Mouse (Mus musculus): ENCODE results near the gene Ror1. TPM values are rescaled to one million over a fixed set of nuclear protein-coding genes. Genes with fewer than 3 reads are reported as not detected.

Ror1 gene
- polyA plus RNA-seq, 1 experiment from 2014 or later = 1.5 TPM

- H3K9me3 ChIP-seq (ENCODE audit: control insufficient read depth, low read length) = no peaks in the 10 kb centered on the region
- H3K4me1 ChIP-seq (replicated peaks; ENCODE audit: control insufficient read depth, insufficient read depth, low read length) = no peaks in the 10 kb centered on the region
- H3K36me3 ChIP-seq (replicated peaks; ENCODE audit: control insufficient read depth, insufficient read depth) = no peaks in the 10 kb centered on the region
- H3K27ac ChIP-seq = no peak overlapping the region
- no peak overlapping the region for H3K9ac ChIP-seq
- WGBS = 89% methylated on average over 6 of the region's 6 CpGs
- H3K4me3 ChIP-seq (replicated peaks; ENCODE audit: low read length) = no peak overlapping the region
- H3K27me3 ChIP-seq (ENCODE audit: control insufficient read depth, insufficient read depth, low read length) = no peaks in the 10 kb centered on the region
- DNase-seq (ENCODE audit: low spot score) = no peak
- no peak for ATAC-seq (ENCODE audit: low FRiP score)
- no peak overlapping the region for H3K4me2 ChIP-seq (replicated peaks)
Observed at GRCm38 (mm10) chr4:100284528-100284927, 188.9 kb downstream of the Ror1 start.

GRCm38 (mm10) chr4:100286111-100286541 lies 190.5 kb downstream of the Ror1 start:
- no peaks in the 10 kb centered on the region for H3K36me3 ChIP-seq (replicated peaks; ENCODE audit: control insufficient read depth, insufficient read depth)
- no peaks in the 10 kb centered on the region for H3K4me1 ChIP-seq (replicated peaks; ENCODE audit: control insufficient read depth, insufficient read depth, low read length)
- H3K27ac ChIP-seq = no peak overlapping the region
- DNase-seq (ENCODE audit: low spot score) (no peak), ATAC-seq (ENCODE audit: low FRiP score) (no peak)
- no peak overlapping the region for H3K4me2 ChIP-seq (replicated peaks)
- no peak overlapping the region for H3K4me3 ChIP-seq (replicated peaks; ENCODE audit: low read length)
- H3K9ac ChIP-seq = no peak overlapping the region
- H3K9me3 ChIP-seq (ENCODE audit: control insufficient read depth, low read length) = no peaks in the 10 kb centered on the region
- WGBS = 80% methylated on average over 7 of the region's 7 CpGs
- H3K27me3 ChIP-seq (ENCODE audit: control insufficient read depth, insufficient read depth, low read length) = no peaks in the 10 kb centered on the region

GRCm38 (mm10) chr4:100286800-100287199 lies 191.2 kb downstream of the Ror1 start:
- Histone ChIP-seq H3K4me2 (replicated peaks) (no peak overlapping the region), H3K27ac (no peak overlapping the region), H3K4me3 (replicated peaks; ENCODE audit: low read length) (no peak overlapping the region), H3K9ac (no peak overlapping the region), H3K27me3 (ENCODE audit: control insufficient read depth, insufficient read depth, low read length) (no peaks in the 10 kb centered on the region), H3K36me3 (replicated peaks; ENCODE audit: control insufficient read depth, insufficient read depth) (no peaks in the 10 kb centered on the region), H3K4me1 (replicated peaks; ENCODE audit: control insufficient read depth, insufficient read depth, low read length) (no peaks in the 10 kb centered on the region), H3K9me3 (ENCODE audit: control insufficient read depth, low read length) (no peaks in the 10 kb centered on the region)
- DNase-seq (ENCODE audit: low spot score) = no peak
- ATAC-seq (ENCODE audit: low FRiP score) = no peak

- H3K9me3 ChIP-seq (ENCODE audit: control insufficient read depth, low read length) = no peaks in the 10 kb centered on the region
- H3K9ac ChIP-seq = no peak overlapping the region
- H3K27me3 ChIP-seq (ENCODE audit: control insufficient read depth, insufficient read depth, low read length) = no peaks in the 10 kb centered on the region
- DNase-seq (ENCODE audit: low spot score) = no peak
- no peak overlapping the region for H3K4me2 ChIP-seq (replicated peaks)
- H3K27ac ChIP-seq = no peak overlapping the region
- no peak for ATAC-seq (ENCODE audit: low FRiP score)
- no peaks in the 10 kb centered on the region for H3K4me1 ChIP-seq (replicated peaks; ENCODE audit: control insufficient read depth, insufficient read depth, low read length)
- H3K36me3 ChIP-seq (replicated peaks; ENCODE audit: control insufficient read depth, insufficient read depth) = no peaks in the 10 kb centered on the region
- 87% methylated on average over 4 of the region's 4 CpGs for WGBS
- no peak overlapping the region for H3K4me3 ChIP-seq (replicated peaks; ENCODE audit: low read length)
Observed at GRCm38 (mm10) chr4:100287829-100288228, 192.2 kb downstream of the Ror1 start.

GRCm38 (mm10) chr4:100291015-100291651 lies 195.5 kb downstream of the Ror1 start:
- no peak overlapping the region for H3K4me3 ChIP-seq (replicated peaks; ENCODE audit: low read length)
- ATAC-seq (ENCODE audit: low FRiP score) (no peak), DNase-seq (ENCODE audit: low spot score) (no peak)
- H3K9ac ChIP-seq = no peak overlapping the region
- 95% methylated on average over 5 of the region's 5 CpGs for WGBS
- no peaks in the 10 kb centered on the region for H3K9me3 ChIP-seq (ENCODE audit: control insufficient read depth, low read length)
- H3K36me3 ChIP-seq (replicated peaks; ENCODE audit: control insufficient read depth, insufficient read depth) = no peaks in the 10 kb centered on the region
- H3K27ac ChIP-seq = no peak overlapping the region
- H3K27me3 ChIP-seq (ENCODE audit: control insufficient read depth, insufficient read depth, low read length) = no peaks in the 10 kb centered on the region
- no peak overlapping the region for H3K4me2 ChIP-seq (replicated peaks)
- H3K4me1 ChIP-seq (replicated peaks; ENCODE audit: control insufficient read depth, insufficient read depth, low read length) = no peaks in the 10 kb centered on the region

- Histone ChIP-seq H3K9ac (no peak overlapping the region), H3K27ac (no peak overlapping the region), H3K36me3 (replicated peaks; ENCODE audit: control insufficient read depth, insufficient read depth) (no peaks in the 10 kb centered on the region), H3K4me3 (replicated peaks; ENCODE audit: low read length) (no peak overlapping the region), H3K4me2 (replicated peaks) (no peak overlapping the region), H3K9me3 (ENCODE audit: control insufficient read depth, low read length) (no peaks in the 10 kb centered on the region), H3K4me1 (replicated peaks; ENCODE audit: control insufficient read depth, insufficient read depth, low read length) (no peaks in the 10 kb centered on the region), H3K27me3 (ENCODE audit: control insufficient read depth, insufficient read depth, low read length) (no peaks in the 10 kb centered on the region)
- ATAC-seq (ENCODE audit: low FRiP score) (no peak), DNase-seq (ENCODE audit: low spot score) (no peak)
- WGBS = 86% methylated on average over 6 of the region's 6 CpGs
Observed at GRCm38 (mm10) chr4:100297678-100298077, 202.1 kb downstream of the Ror1 start.

- no peaks in the 10 kb centered on the region for H3K27me3 ChIP-seq (ENCODE audit: control insufficient read depth, insufficient read depth, low read length)
- H3K4me3 ChIP-seq (replicated peaks; ENCODE audit: low read length) = no peak overlapping the region
- H3K27ac ChIP-seq = no peak overlapping the region
- no peaks in the 10 kb centered on the region for H3K36me3 ChIP-seq (replicated peaks; ENCODE audit: control insufficient read depth, insufficient read depth)
- H3K9ac ChIP-seq = no peak overlapping the region
- DNase-seq (ENCODE audit: low spot score) (no peak), ATAC-seq (ENCODE audit: low FRiP score) (no peak)
- WGBS = 95% methylated on average over 5 of the region's 5 CpGs
- no peak overlapping the region for H3K4me2 ChIP-seq (replicated peaks)
- H3K4me1 ChIP-seq (replicated peaks; ENCODE audit: control insufficient read depth, insufficient read depth, low read length) = no peaks in the 10 kb centered on the region
- H3K9me3 ChIP-seq (ENCODE audit: control insufficient read depth, low read length) = no peaks in the 10 kb centered on the region
Observed at GRCm38 (mm10) chr4:100298566-100298965, 203.0 kb downstream of the Ror1 start.

- 82% methylated on average over 5 of the region's 5 CpGs for WGBS
Observed at GRCm38 (mm10) chr4:100300171-100300570, 204.6 kb downstream of the Ror1 start.

GRCm38 (mm10) chr4:100301423-100301822 lies 205.8 kb downstream of the Ror1 start:
- Histone ChIP-seq H3K27ac (no peak overlapping the region), H3K4me3 (replicated peaks; ENCODE audit: low read length) (no peak overlapping the region), H3K27me3 (ENCODE audit: control insufficient read depth, insufficient read depth, low read length) (no peaks in the 10 kb centered on the region), H3K4me2 (replicated peaks) (no peak overlapping the region), H3K9ac (no peak overlapping the region), H3K36me3 (replicated peaks; ENCODE audit: control insufficient read depth, insufficient read depth) (no peaks in the 10 kb centered on the region), H3K9me3 (ENCODE audit: control insufficient read depth, low read length) (no peaks in the 10 kb centered on the region), H3K4me1 (replicated peaks; ENCODE audit: control insufficient read depth, insufficient read depth, low read length) (no peaks in the 10 kb centered on the region)
- DNase-seq (ENCODE audit: low spot score) = no peak
- WGBS = 98% methylated on average over 1 of the region's 1 CpGs
- ATAC-seq (ENCODE audit: low FRiP score) = no peak

More at GRCm38 (mm10) chr4:100300171-100300570, 204.6 kb downstream of the Ror1 start:
- H3K9me3 ChIP-seq (ENCODE audit: control insufficient read depth, low read length) = no peaks in the 10 kb centered on the region
- no peak for DNase-seq (ENCODE audit: low spot score)
- H3K9ac ChIP-seq = no peak overlapping the region
- H3K27ac ChIP-seq = no peak overlapping the region
- no peak for ATAC-seq (ENCODE audit: low FRiP score)
- H3K4me1 ChIP-seq (replicated peaks; ENCODE audit: control insufficient read depth, insufficient read depth, low read length) = no peaks in the 10 kb centered on the region
- no peaks in the 10 kb centered on the region for H3K36me3 ChIP-seq (replicated peaks; ENCODE audit: control insufficient read depth, insufficient read depth)
- no peak overlapping the region for H3K4me2 ChIP-seq (replicated peaks)
- H3K4me3 ChIP-seq (replicated peaks; ENCODE audit: low read length) = no peak overlapping the region
- no peaks in the 10 kb centered on the region for H3K27me3 ChIP-seq (ENCODE audit: control insufficient read depth, insufficient read depth, low read length)

GRCm38 (mm10) chr4:100307365-100307764 lies 211.8 kb downstream of the Ror1 start:
- WGBS = 86% methylated on average over 4 of the region's 4 CpGs
- no peak for ATAC-seq (ENCODE audit: low FRiP score)
- H3K4me2 ChIP-seq (replicated peaks) = no peak overlapping the region

More at GRCm38 (mm10) chr4:100307365-100307764, 211.8 kb downstream of the Ror1 start:
- H3K4me3 ChIP-seq (replicated peaks; ENCODE audit: low read length) = no peak overlapping the region
- H3K9ac ChIP-seq = no peak overlapping the region
- H3K36me3 ChIP-seq (replicated peaks; ENCODE audit: control insufficient read depth, insufficient read depth) = no peaks in the 10 kb centered on the region
- no peaks in the 10 kb centered on the region for H3K27me3 ChIP-seq (ENCODE audit: control insufficient read depth, insufficient read depth, low read length)
- H3K27ac ChIP-seq = no peak overlapping the region
- DNase-seq (ENCODE audit: low spot score) = no peak
- no peaks in the 10 kb centered on the region for H3K4me1 ChIP-seq (replicated peaks; ENCODE audit: control insufficient read depth, insufficient read depth, low read length)
- H3K9me3 ChIP-seq (ENCODE audit: control insufficient read depth, low read length) = no peaks in the 10 kb centered on the region

All from hindbrain, embryonic 14.5 days (tissue).